Mouse (Mus musculus) heart, adult 2 months (tissue): ENCODE data around the gene Krt25.

ENCODE experiments used
- CTCF ChIP-seq: fragments of 200-600 bp; IDR thresholded peaks from 2 replicates; pipeline ENCODE4 v1.8.1; 2022; ENCODE audit warnings: antibody characterized with exemption, mild to moderate bottlenecking, moderate library complexity
- POLR2A ChIP-seq: fragments of 200-500 bp; IDR thresholded peaks from 2 replicates; pipeline ENCODE4 v1.6.1; 2011; ENCODE audit warnings: mild to moderate bottlenecking, low read depth, low read length, control low read depth; ENCODE audit not compliant: insufficient read depth

GRCm38 (mm10) chr11:99361423-99361822 lies 38.7 kb upstream of the Krt25 start:
- TF ChIP-seq POLR2A (no peak), CTCF (no peak)
